Mouse (Mus musculus): ENCODE data around the gene 2410137M14Rik. TPM values are rescaled to one million over a fixed set of nuclear protein-coding genes. Genes with fewer than 3 reads are reported as not detected.
A peak's percentile ranks its signal among the peaks of the same experiment; 100 is the strongest.

Gene 2410137M14Rik
- total RNA-seq, 2 experiments from 2014 or later = not detected

- ATAC-seq (replicated peaks; ENCODE audit: poor library complexity) = peak; percentile 96
Observed at GRCm38 (mm10) chr17:36950981-36951947, 29.8 kb downstream of the 2410137M14Rik start, which contains the start of gene Ppp1r11. Gene Ppp1r11, minus strand, starts transcription at chr17:36951741.

DNA sequence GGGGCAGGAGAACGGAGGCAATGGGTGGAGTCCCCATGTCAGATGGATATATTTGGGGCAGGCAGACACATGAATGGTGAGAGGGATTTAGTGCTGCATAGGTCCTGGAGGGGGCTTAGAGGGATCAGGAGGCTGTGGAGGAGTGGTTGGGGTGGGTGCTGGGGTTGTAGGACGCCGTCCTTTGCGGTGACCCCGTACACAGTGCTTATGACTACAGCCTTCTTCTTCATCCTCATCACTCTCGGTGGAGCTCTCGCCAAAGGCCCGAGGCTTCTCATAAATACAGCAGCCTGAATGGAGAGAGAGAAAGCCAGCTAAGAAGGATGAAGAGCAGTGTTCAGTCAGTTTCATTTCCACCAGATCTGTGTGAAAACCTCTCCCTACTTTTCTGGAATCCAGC, 31.8 kb downstream of the 2410137M14Rik start:
- ATAC-seq (replicated peaks; ENCODE audit: poor library complexity) = no peak

DNA sequence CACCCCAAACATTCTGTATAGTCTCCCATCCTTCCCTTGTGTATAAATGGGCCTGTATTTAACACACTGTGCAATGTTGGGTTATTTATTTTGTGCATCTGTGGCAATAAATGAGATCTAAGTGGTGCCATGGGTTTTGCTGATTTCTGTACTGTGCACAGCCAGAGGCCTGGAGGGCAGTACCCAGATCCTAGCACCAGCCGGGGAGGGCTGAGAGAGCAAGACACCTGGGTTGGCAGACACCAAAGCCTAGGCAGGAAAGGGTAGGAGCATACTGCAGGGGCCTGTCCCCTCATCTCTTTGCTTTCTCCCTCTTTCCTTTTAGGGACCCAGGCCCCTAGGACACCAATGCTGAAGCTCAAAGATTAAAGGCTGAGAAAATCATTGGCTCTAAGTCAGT, 32.8 kb downstream of the 2410137M14Rik start:
- no peak for ATAC-seq (replicated peaks; ENCODE audit: poor library complexity)

DNA sequence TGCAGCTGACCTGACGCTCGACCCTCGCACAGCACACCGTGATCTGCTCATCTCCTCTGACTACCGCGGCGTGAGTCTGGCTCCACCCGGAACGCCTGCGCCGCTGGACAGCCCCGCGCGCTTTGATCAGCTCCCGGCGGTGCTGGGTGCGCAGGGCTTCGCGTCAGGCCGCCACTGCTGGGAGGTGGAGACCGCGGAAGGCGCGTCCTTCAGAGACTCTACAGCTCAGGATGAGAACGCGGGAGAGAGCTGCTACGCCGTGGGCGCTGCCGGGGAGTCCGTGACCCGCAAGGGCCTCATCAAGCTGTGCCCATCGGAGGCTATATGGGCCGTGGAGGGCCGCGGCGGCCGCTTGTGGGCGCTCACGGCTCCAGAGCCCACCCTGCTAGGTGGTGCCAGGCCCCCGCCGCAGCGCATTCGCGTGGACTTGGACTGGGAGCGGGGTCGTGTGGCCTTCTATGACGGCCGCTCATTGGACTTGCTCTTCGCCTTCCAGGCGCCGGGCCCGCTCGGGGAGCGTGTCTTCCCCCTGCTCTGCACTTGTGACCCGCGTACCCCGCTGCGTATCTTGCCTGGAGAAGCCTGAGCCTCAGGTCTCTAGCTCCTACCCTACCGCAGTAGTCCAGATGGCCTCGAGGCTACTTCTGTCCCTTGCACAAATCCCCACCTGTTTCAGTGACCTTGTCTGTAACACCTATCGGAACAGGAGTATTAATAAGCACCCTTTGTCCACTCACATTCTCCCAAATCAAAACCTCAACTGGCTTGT, 33.8 kb downstream of the 2410137M14Rik start:
- ATAC-seq (replicated peaks; ENCODE audit: poor library complexity) = peak; percentile 7; the same call in 1 of the 2 replicates

GRCm38 (mm10) chr17:36944121-36944775, 36.8 kb downstream of the 2410137M14Rik start:
- no peak for ATAC-seq (replicated peaks; ENCODE audit: poor library complexity)

- no peak for ATAC-seq (replicated peaks; ENCODE audit: poor library complexity)
Observed at GRCm38 (mm10) chr17:36943691-36944090, 37.3 kb downstream of the 2410137M14Rik start.

DNA sequence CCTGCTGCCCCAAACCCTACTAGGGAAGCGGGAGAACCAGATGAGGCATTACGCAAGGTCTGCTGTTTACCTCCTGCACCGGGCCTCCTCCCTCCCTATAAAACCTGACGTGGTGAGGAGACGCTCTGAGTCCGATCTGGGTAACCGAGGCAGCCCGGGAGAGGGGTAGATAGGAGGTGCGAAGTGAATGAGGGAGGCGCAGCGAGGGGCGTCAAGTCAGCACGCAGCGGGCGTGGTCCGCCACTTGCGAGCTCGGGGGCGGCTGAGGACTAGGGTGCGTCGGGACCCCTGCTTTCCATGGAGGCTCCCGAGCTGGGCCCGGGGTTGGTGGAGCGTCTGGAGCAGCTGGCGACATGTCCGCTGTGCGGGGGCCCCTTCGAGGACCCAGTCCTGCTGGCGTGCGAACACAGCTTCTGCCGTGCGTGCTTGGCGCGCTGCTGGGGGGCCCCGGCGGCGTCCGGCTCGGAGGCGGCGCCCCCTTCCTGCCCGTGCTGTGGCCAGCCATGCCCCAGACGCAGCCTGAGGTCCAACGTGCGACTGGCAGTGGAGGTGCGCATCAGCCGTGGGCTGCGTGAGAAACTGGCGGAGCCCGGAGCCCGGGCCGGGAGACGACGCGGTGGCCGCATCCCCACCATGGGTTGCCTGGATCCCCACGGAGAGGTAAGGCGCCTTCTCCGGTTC, 38.1 kb downstream of the 2410137M14Rik start, which contains the start of gene Rnf39:
Gene Rnf39 (plus strand): TSS at position 128 of the 681 bp plus-strand sequence.
- peak; percentile 27 for ATAC-seq (replicated peaks; ENCODE audit: poor library complexity)

DNA sequence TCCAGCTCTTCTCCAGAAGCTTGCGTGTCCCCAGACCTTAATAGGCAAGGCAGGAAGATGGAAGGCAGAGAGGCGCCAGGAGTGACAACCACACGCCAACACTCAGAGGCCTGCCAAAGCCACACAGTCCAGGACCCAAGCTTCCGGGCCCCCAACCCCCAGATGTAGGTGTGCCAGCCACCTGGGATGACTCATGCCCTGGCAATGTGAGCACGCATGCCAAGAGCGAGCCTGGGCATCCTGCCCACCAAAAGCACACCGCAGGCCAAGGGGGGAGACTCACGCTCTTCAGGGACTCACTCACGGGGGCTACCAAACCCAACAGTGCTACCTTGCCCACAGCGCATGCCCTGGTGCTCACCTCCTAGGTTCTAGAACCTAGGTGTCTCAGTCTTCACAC, 38.6 kb downstream of the 2410137M14Rik start:
- ATAC-seq (replicated peaks; ENCODE audit: poor library complexity) = peak; percentile 18

DNA sequence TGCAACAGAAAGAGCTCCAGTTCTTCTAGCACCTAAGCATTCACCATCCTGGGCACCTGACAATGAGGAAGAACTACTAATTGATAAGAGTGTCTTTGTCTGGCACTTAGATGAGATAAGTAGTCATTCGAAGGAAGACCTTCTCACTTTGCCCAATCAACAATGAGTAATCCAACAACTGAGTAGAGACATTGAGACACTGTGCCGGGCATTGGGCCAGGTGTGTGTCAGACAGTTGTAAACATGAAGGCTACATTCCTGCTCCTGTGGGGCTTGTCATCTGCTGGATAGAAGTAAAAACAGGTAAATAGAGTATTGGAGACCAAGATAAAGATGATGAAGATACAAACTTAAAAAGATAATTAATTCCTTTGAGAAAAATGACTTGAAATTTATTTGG, 43.0 kb downstream of the 2410137M14Rik start:
- ATAC-seq (replicated peaks; ENCODE audit: poor library complexity) = no peak

DNA sequence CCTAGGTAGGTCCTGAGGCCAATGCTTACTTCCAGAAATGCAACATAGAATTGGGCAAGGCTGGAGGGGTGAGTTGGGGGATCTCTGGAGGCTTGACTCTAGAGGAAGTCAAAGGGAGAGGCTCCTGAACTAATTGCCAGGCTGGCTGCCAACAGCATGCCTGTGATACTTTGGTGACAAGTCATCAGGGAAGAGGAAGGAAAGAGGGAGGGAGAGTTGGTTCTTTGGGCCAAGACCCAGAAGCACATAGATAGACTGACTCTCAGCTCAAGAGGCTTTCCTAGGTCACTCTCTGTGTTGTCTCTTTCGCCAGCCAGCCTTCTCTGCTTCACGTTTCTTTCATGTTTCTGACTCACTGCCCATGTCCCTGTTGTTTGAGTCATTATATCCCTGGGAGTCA, 49.2 kb downstream of the 2410137M14Rik start:
- ATAC-seq (replicated peaks; ENCODE audit: poor library complexity) = no peak

DNA sequence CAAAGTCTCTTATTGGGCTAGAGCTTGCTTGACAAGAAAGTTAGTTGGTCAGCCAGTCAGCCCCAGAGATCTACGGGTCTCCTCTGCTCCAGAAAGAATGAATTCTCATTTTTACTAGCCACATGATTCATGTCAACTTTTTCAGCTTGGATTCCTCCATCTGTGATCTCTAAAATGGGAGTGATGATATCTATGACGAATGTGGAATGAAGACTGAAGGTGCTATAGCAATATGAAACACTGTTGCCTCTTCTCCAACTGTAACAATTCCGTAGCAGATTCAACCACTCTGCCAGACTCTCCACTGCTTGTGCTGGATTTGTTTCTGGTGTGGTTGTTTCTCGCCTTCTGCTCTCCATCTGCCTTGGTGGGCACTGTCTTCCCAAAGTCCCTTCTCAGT, 49.9 kb downstream of the 2410137M14Rik start:
- ATAC-seq (replicated peaks; ENCODE audit: poor library complexity) = no peak

GRCm38 (mm10) chr17:36930233-36930632, 50.8 kb downstream of the 2410137M14Rik start:
- no peak for ATAC-seq (replicated peaks; ENCODE audit: poor library complexity)

GRCm38 (mm10) chr17:36929236-36929932, 51.7 kb downstream of the 2410137M14Rik start:
- no peak for ATAC-seq (replicated peaks; ENCODE audit: poor library complexity)

Other genes starting within 250 kb of the 2410137M14Rik start
- not detected in 2 replicates for gene H2-M10.5, start 208.3 kb downstream of the 2410137M14Rik start, total RNA-seq (2015)
- not detected in 2 replicates for gene H2-M10.5, start 208.3 kb downstream of the 2410137M14Rik start, total RNA-seq (2017)
- gene H2-M10.6, start 169.1 kb downstream of the 2410137M14Rik start, total RNA-seq (2015) = not detected in 2 replicates
- gene H2-M10.6, start 169.1 kb downstream of the 2410137M14Rik start, total RNA-seq (2017) = not detected in 2 replicates
- 12.3 and 13.9 TPM in 2 replicates for gene Trim26, start 144.1 kb downstream of the 2410137M14Rik start, total RNA-seq (2015)
- 5.8 and 9.4 TPM in 2 replicates for gene Trim26, start 144.1 kb downstream of the 2410137M14Rik start, total RNA-seq (2017)
- not detected in 2 replicates for gene Trim15, start 114.0 kb downstream of the 2410137M14Rik start, total RNA-seq (2015)
- not detected in 2 replicates for gene Trim15, start 114.0 kb downstream of the 2410137M14Rik start, total RNA-seq (2017)
- gene Trim10, start 111.7 kb downstream of the 2410137M14Rik start, total RNA-seq (2015) = 0.24 and 1.8 TPM in 2 replicates
- gene Trim10, start 111.7 kb downstream of the 2410137M14Rik start, total RNA-seq (2017) = 1.1 and 2.3 TPM in 2 replicates
- gene Trim40, start 91.1 kb downstream of the 2410137M14Rik start, total RNA-seq (2015) = not detected in 2 replicates
- gene Trim40, start 91.1 kb downstream of the 2410137M14Rik start, total RNA-seq (2017) = not detected in 2 replicates
- gene Trim31, start 83.1 kb downstream of the 2410137M14Rik start, total RNA-seq (2015) = not detected in 2 replicates
- not detected in 2 replicates for gene Trim31, start 83.1 kb downstream of the 2410137M14Rik start, total RNA-seq (2017)
- not detected in 2 replicates for gene Rnf39, start 38.3 kb downstream of the 2410137M14Rik start, total RNA-seq (2015)
- gene Rnf39, start 38.3 kb downstream of the 2410137M14Rik start, total RNA-seq (2017) = not detected in 2 replicates
- 82.1 and 83.5 TPM in 2 replicates for gene Ppp1r11, start 29.5 kb downstream of the 2410137M14Rik start, total RNA-seq (2015)
- 57.1 and 87.6 TPM in 2 replicates for gene Ppp1r11, start 29.5 kb downstream of the 2410137M14Rik start, total RNA-seq (2017)
- gene Znrd1, start 22.7 kb downstream of the 2410137M14Rik start, total RNA-seq (2015) = 105 and 108 TPM in 2 replicates
- 37.2 and 53.9 TPM in 2 replicates for gene Znrd1, start 22.7 kb downstream of the 2410137M14Rik start, total RNA-seq (2017)
- 3.3 and 5.5 TPM in 2 replicates for gene Znrd1as, start 22.6 kb downstream of the 2410137M14Rik start, total RNA-seq (2015)
- 6.2 and 8.6 TPM in 2 replicates for gene Znrd1as, start 22.6 kb downstream of the 2410137M14Rik start, total RNA-seq (2017)
- gene H2-M5, start 8.3 kb upstream of the 2410137M14Rik start, total RNA-seq (2015) = not detected in 2 replicates
- not detected in 2 replicates for gene H2-M5, start 8.3 kb upstream of the 2410137M14Rik start, total RNA-seq (2017)
- 0.22 TPM in 1 of 2 replicates, not detected in the other for gene Zfp57, start 19.9 kb upstream of the 2410137M14Rik start, total RNA-seq (2015)
- 0.25 TPM in 1 of 2 replicates, not detected in the other for gene Zfp57, start 19.9 kb upstream of the 2410137M14Rik start, total RNA-seq (2017)
- gene Mog, start 42.2 kb upstream of the 2410137M14Rik start, total RNA-seq (2015) = not detected in 2 replicates
- gene Mog, start 42.2 kb upstream of the 2410137M14Rik start, total RNA-seq (2017) = not detected in 2 replicates
- gene Gabbr1, start 64.7 kb upstream of the 2410137M14Rik start, total RNA-seq (2015) = 2.6 and 4.3 TPM in 2 replicates
- 0.25 and 0.91 TPM in 2 replicates for gene Gabbr1, start 64.7 kb upstream of the 2410137M14Rik start, total RNA-seq (2017)
- not detected in 2 replicates for gene Olfr90, start 107.3 kb upstream of the 2410137M14Rik start, total RNA-seq (2015)
- gene Olfr90, start 107.3 kb upstream of the 2410137M14Rik start, total RNA-seq (2017) = not detected in 2 replicates
- gene Olfr91, start 117.0 kb upstream of the 2410137M14Rik start, total RNA-seq (2015) = not detected in 2 replicates
- gene Olfr91, start 117.0 kb upstream of the 2410137M14Rik start, total RNA-seq (2017) = not detected in 2 replicates
- gene Olfr92, start 138.9 kb upstream of the 2410137M14Rik start, total RNA-seq (2015) = not detected in 2 replicates
- not detected in 2 replicates for gene Olfr92, start 138.9 kb upstream of the 2410137M14Rik start, total RNA-seq (2017)
- not detected in 2 replicates for gene Olfr93, start 180.3 kb upstream of the 2410137M14Rik start, total RNA-seq (2015)
- not detected in 2 replicates for gene Olfr93, start 180.3 kb upstream of the 2410137M14Rik start, total RNA-seq (2017)
- 0.22 TPM in 1 of 2 replicates, not detected in the other for gene Ubd, start 212.7 kb upstream of the 2410137M14Rik start, total RNA-seq (2015)
- gene Ubd, start 212.7 kb upstream of the 2410137M14Rik start, total RNA-seq (2017) = 0.27 TPM in 1 of 2 replicates, not detected in the other
- gene Olfr94, start 219.8 kb upstream of the 2410137M14Rik start, total RNA-seq (2015) = not detected in 2 replicates
- not detected in 2 replicates for gene Olfr94, start 219.8 kb upstream of the 2410137M14Rik start, total RNA-seq (2017)
- not detected in 2 replicates for gene Olfr95, start 231.9 kb upstream of the 2410137M14Rik start, total RNA-seq (2015)
- gene Olfr95, start 231.9 kb upstream of the 2410137M14Rik start, total RNA-seq (2017) = not detected in 2 replicates
- not detected in 2 replicates for gene Olfr96, start 238.9 kb upstream of the 2410137M14Rik start, total RNA-seq (2015)
- not detected in 2 replicates for gene Olfr96, start 238.9 kb upstream of the 2410137M14Rik start, total RNA-seq (2017)

Data from megakaryocyte progenitor cell, adult 5-6 weeks (primary cell).